Mouse (Mus musculus) MEL (cell line): Measurements from ENCODE around the gene Cep170b. TPM values are rescaled to one million over a fixed set of nuclear protein-coding genes. Genes with fewer than 3 reads are reported as not detected.

Experiments
- DNase-seq: peaks from one replicate; pipeline ENCODE4 v3.0.0; 2011; ENCODE audit warnings: low read depth, low spot score
- H3K27ac ChIP-seq: 2 replicates; pipeline ENCODE4 v1.5.1; 2012; ENCODE audit warnings: low read depth, mild to moderate bottlenecking, control low read depth, low read length, moderate library complexity; ENCODE audit not compliant: control insufficient read depth
- H3K27me3 ChIP-seq, 2 experiments: fragments of 150-350 bp in 1 of 2; sonication (generic) in 1 of 2; 2 replicates each; pipeline ENCODE4 v1.6.1; 2012; ENCODE audit warnings: low read length in 2 of 2, mild to moderate bottlenecking in 2 of 2, improper control_type of control experiment in 1 of 2, moderate library complexity in 1 of 2; ENCODE audit not compliant: insufficient read depth in 2 of 2, control insufficient read depth in 1 of 2
- H3K36me3 ChIP-seq, 2 experiments: 2 replicates each; pipeline ENCODE4 v1.6.1; 2012 to 2014; ENCODE audit warnings: low read length in 2 of 2, improper control_type of control experiment in 1 of 2, inconsistent platforms in 1 of 2, mild to moderate bottlenecking in 1 of 2; ENCODE audit not compliant: insufficient read depth in 2 of 2, control insufficient read depth in 1 of 2
- H3K4me1 ChIP-seq, 2 experiments: fragments of 150-350 bp in 1 of 2; sonication (generic) in 1 of 2; 2 replicates each; pipeline ENCODE4 v1.6.1; 2012; ENCODE audit warnings: low read length in 2 of 2, improper control_type of control experiment in 1 of 2, mild to moderate bottlenecking in 1 of 2; ENCODE audit not compliant: insufficient read depth in 2 of 2, control insufficient read depth in 1 of 2
- H3K4me3 ChIP-seq, 2 experiments: fragments of 150-350 bp in 1 of 2; sonication (generic) in 1 of 2; 2 replicates each; pipeline ENCODE4 v1.5.1; 2012; ENCODE audit warnings: low read depth in 2 of 2, low read length in 2 of 2, mild to moderate bottlenecking in 2 of 2, moderate library complexity in 2 of 2, control low read depth in 1 of 2, improper control_type of control experiment in 1 of 2; ENCODE audit not compliant: control insufficient read depth in 1 of 2, insufficient read depth in 1 of 2
- H3K79me2 ChIP-seq: 2 replicates; pipeline ENCODE4 v1.6.1; 2012; ENCODE audit warnings: mild to moderate bottlenecking, low read length, moderate library complexity; ENCODE audit not compliant: control insufficient read depth, poor library complexity, insufficient read depth
- H3K9ac ChIP-seq: 2 replicates; pipeline ENCODE4 v1.6.1; 2012; ENCODE audit warnings: low read depth, mild to moderate bottlenecking, control low read depth, low read length, moderate library complexity; ENCODE audit not compliant: control insufficient read depth, poor library complexity, severe bottlenecking
- H3K9me3 ChIP-seq: fragments of 150-350 bp; sonication (generic); replicated peaks from 2 replicates; pipeline ENCODE4 v1.6.1; 2012; ENCODE audit warnings: mild to moderate bottlenecking, low read length, improper control_type of control experiment, moderate library complexity; ENCODE audit not compliant: insufficient read depth
- BHLHE40 ChIP-seq: IDR thresholded peaks from 2 replicates; pipeline ENCODE4 v1.6.1; 2012; ENCODE audit warnings: low read depth, mild to moderate bottlenecking, inconsistent platforms, low read length, improper control_type of control experiment, borderline replicate concordance
- CHD1 ChIP-seq: IDR thresholded peaks from 2 replicates; pipeline ENCODE4 v1.6.1; 2012; ENCODE audit warnings: low read depth, mild to moderate bottlenecking, inconsistent platforms, low read length, improper control_type of control experiment
- E2F4 ChIP-seq: IDR thresholded peaks from 2 replicates; pipeline ENCODE4 v1.6.1; 2011; ENCODE audit warnings: low read depth, low read length, improper control_type of control experiment, borderline replicate concordance
- EP300 ChIP-seq, 2 experiments: IDR thresholded peaks; 2 replicates each; pipeline ENCODE4 v1.6.1; 2011; ENCODE audit warnings: improper control_type of control experiment in 2 of 2, low read length in 2 of 2, low read depth in 1 of 2, mild to moderate bottlenecking in 1 of 2
- ETS1 ChIP-seq: IDR thresholded peaks from 2 replicates; pipeline ENCODE4 v1.6.1; 2012; ENCODE audit warnings: low read depth, mild to moderate bottlenecking, inconsistent platforms, low read length, improper control_type of control experiment, moderate library complexity
- GATA1 ChIP-seq: IDR thresholded peaks from 2 replicates; pipeline ENCODE4 v1.6.1; 2011; ENCODE audit warnings: low read depth, low read length, improper control_type of control experiment
- HCFC1 ChIP-seq: IDR thresholded peaks from 2 replicates; pipeline ENCODE4 v1.6.1; 2012; ENCODE audit warnings: low read depth, mild to moderate bottlenecking, inconsistent platforms, low read length, improper control_type of control experiment, moderate library complexity
- MAZ ChIP-seq: IDR thresholded peaks from 2 replicates; pipeline ENCODE4 v1.6.1; 2012; ENCODE audit warnings: low read depth, mild to moderate bottlenecking, inconsistent platforms, low read length, improper control_type of control experiment
- NELFE ChIP-seq: IDR thresholded peaks from 2 replicates; pipeline ENCODE4 v1.6.1; 2011; ENCODE audit warnings: low read depth, low read length, improper control_type of control experiment
- NRF1 ChIP-seq: IDR thresholded peaks from 2 replicates; pipeline ENCODE4 v1.6.1; 2014; ENCODE audit warnings: low read depth, mild to moderate bottlenecking, inconsistent platforms, low read length, improper control_type of control experiment, moderate library complexity; ENCODE audit not compliant: poor library complexity, insufficient read depth, severe bottlenecking
- POLR2A ChIP-seq, 2 experiments: IDR thresholded peaks; 2 replicates each; pipeline ENCODE4 v1.6.1; 2011 to 2012; ENCODE audit warnings: low read length in 2 of 2, mild to moderate bottlenecking in 2 of 2, control low read depth in 1 of 2, improper control_type of control experiment in 1 of 2, low read depth in 1 of 2, moderate library complexity in 1 of 2; ENCODE audit not compliant: control insufficient read depth in 1 of 2, insufficient read depth in 1 of 2, poor library complexity in 1 of 2
- SIN3A ChIP-seq: IDR thresholded peaks from 2 replicates; pipeline ENCODE4 v1.6.1; 2012; ENCODE audit warnings: low read length, improper control_type of control experiment, inconsistent platforms
- SMC3 ChIP-seq: IDR thresholded peaks from 2 replicates; pipeline ENCODE4 v1.6.1; 2011; ENCODE audit warnings: low read depth, low read length, improper control_type of control experiment
- TAL1 ChIP-seq: IDR thresholded peaks from 2 replicates; pipeline ENCODE4 v1.6.1; 2012; ENCODE audit warnings: mild to moderate bottlenecking, inconsistent platforms, low read length, moderate library complexity, mixed read lengths
- TCF12 ChIP-seq: IDR thresholded peaks from 2 replicates; pipeline ENCODE4 v1.6.1; 2014; ENCODE audit warnings: low read depth, mild to moderate bottlenecking, inconsistent platforms, low read length, improper control_type of control experiment, moderate library complexity
- UBTF ChIP-seq: IDR thresholded peaks from 2 replicates; pipeline ENCODE4 v1.6.1; 2012; ENCODE audit warnings: low read depth, mild to moderate bottlenecking, inconsistent platforms, low read length, improper control_type of control experiment, moderate library complexity, borderline replicate concordance; ENCODE audit not compliant: insufficient read depth
- USF1 ChIP-seq: IDR thresholded peaks from 2 replicates; pipeline ENCODE4 v1.6.1; 2014; ENCODE audit warnings: low read depth, mild to moderate bottlenecking, inconsistent platforms, low read length, improper control_type of control experiment, moderate library complexity
- ZMIZ1 ChIP-seq: IDR thresholded peaks from 2 replicates; pipeline ENCODE4 v1.6.1; 2012; ENCODE audit warnings: low read depth, mild to moderate bottlenecking, inconsistent platforms, low read length, improper control_type of control experiment, moderate library complexity
- polyA plus RNA-seq, 2 experiments: library from polyadenylated mRNA; stranded (reverse) in 1 of 2; unstranded in 1 of 2; fragments of >175 nt in 1 of 2; fragments of >200 nt in 1 of 2; gene quantifications; 2 replicates each; pipeline versions ENCODE4 v1.2.1 to v1.2.4; 2012; ENCODE audit warnings: low replicate concordance in 2 of 2, low read depth in 1 of 2; ENCODE audit not compliant: insufficient read length in 2 of 2, insufficient read depth in 1 of 2, missing spikeins in 1 of 2
- total RNA-seq: library from RNA; depleted of rRNA; stranded (reverse); fragments of 300-350 nt; gene quantifications from 2 replicates; pipeline ENCODE4 v1.2.3, GENCODE M21; 2012; rRNA removed

Gene Cep170b
- total and polyA plus RNA-seq, 3 experiments = 49.7 to 64.0 TPM; not detected in 1

GRCm38 (mm10) chr12:112795466-112796104 lies 75.3 kb downstream of the Cep170b start:
- Histone ChIP-seq H3K79me2 (no peaks in the 10 kb centered on the region; the same call in 1 of the 2 replicates), H3K4me1 (peaks cover 27 to 68% of the 10 kb centered on the region in 2 experiments), H3K27me3 (no peaks in the 10 kb centered on the region), H3K4me3 (peak overlapping the region; percentile 44 to 46; a peak in 3 of 4 replicates), H3K9ac (peak overlapping the region; percentile 58), H3K36me3 (peaks cover 0 to 40% of the 10 kb centered on the region in 2 experiments; a peak in 2 of 4 replicates), H3K9me3 (no peaks in the 10 kb centered on the region), H3K27ac (peak overlapping the region; percentile 70)
- TF ChIP-seq POLR2A (IDR thresholded peaks at IDR 0.05; ENCODE audit: control insufficient read depth in 1 of 2, insufficient read depth in 1 of 2, low read depth in 1 of 2, low read length in 2 of 2, poor library complexity in 1 of 2) = peak in 1 of 2 experiments; percentile 36; a peak in 1 of 4 replicates
- peak; percentile 53; the same call in 1 of the 2 replicates for TF ChIP-seq SIN3A
- TF ChIP-seq MAZ = peak; percentile 86
- TF ChIP-seq USF1 = peak; percentile 59
- TF ChIP-seq CHD1 = no peak
- TF ChIP-seq ETS1 = peak; percentile 86
- no peak for TF ChIP-seq ZMIZ1
- peak; percentile 42 for TF ChIP-seq HCFC1
- TF ChIP-seq NRF1 = peak; percentile 77
- no peak for TF ChIP-seq E2F4
- TF ChIP-seq NELFE = peak; percentile 30; the same call in 1 of the 2 replicates
- TF ChIP-seq UBTF = 0 out of 2 replicates have a peak, but pooled peaks have one; percentile 37
- no peak for TF ChIP-seq TAL1
- TF ChIP-seq SMC3 = no peak
- no peak; the same call in 1 of the 2 replicates for TF ChIP-seq TCF12
- peak; percentile 50 to 59; a peak in 3 of 4 replicates for TF ChIP-seq EP300 (IDR thresholded peaks at IDR 0.05; ENCODE audit: low read depth in 1 of 2, low read length in 2 of 2)
- TF ChIP-seq GATA1 = no peak
- TF ChIP-seq BHLHE40 = peak; percentile 47; the same call in 1 of the 2 replicates
- DNase-seq = peak; percentile 87

Other genes starting within 250 kb of the Cep170b start
- gene A530016L24Rik, start 231.0 kb upstream of the Cep170b start, total RNA-seq = not detected in 2 replicates
- not detected for gene A530016L24Rik, start 231.0 kb upstream of the Cep170b start, polyA plus RNA-seq
- gene Tmem179, start 203.7 kb upstream of the Cep170b start, total RNA-seq = 0.08 TPM in 1 of 2 replicates, not detected in the other
- gene Tmem179, start 203.7 kb upstream of the Cep170b start, polyA plus RNA-seq = under 1 TPM in 1 of 2 experiments, not detected in 1; 0.10 TPM
- 23.2 and 26.1 TPM in 2 replicates for gene Inf2, start 131.7 kb upstream of the Cep170b start, total RNA-seq
- 100 to 1,000 TPM in 1 of 2 experiments, 10 to 100 TPM in 1; 55.7 to 122 TPM for gene Inf2, start 131.7 kb upstream of the Cep170b start, polyA plus RNA-seq
- gene Adssl1, start 100.4 kb upstream of the Cep170b start, total RNA-seq = 36.0 and 58.2 TPM in 2 replicates
- gene Adssl1, start 100.4 kb upstream of the Cep170b start, polyA plus RNA-seq = 10 to 100 TPM in 1 of 2 experiments, not detected in 1; 63.9 TPM
- 591 and 659 TPM in 2 replicates for gene Siva1, start 75.8 kb upstream of the Cep170b start, total RNA-seq
- gene Siva1, start 75.8 kb upstream of the Cep170b start, polyA plus RNA-seq = 100 to 1,000 TPM in 1 of 2 experiments, not detected in 1; 531 TPM
- 289 and 322 TPM in 2 replicates for gene Akt1, start 45.6 kb upstream of the Cep170b start, total RNA-seq
- 100 to 1,000 TPM; 764 to 827 TPM for gene Akt1, start 45.6 kb upstream of the Cep170b start, polyA plus RNA-seq
- gene Zbtb42, start 41.6 kb upstream of the Cep170b start, total RNA-seq = 4.5 and 7.6 TPM in 2 replicates
- 10 to 100 TPM in 1 of 2 experiments, not detected in 1; 11.4 TPM for gene Zbtb42, start 41.6 kb upstream of the Cep170b start, polyA plus RNA-seq
- gene Pld4, start 40.2 kb downstream of the Cep170b start, total RNA-seq = 9.7 and 9.8 TPM in 2 replicates
- 10 to 100 TPM in 1 of 2 experiments, not detected in 1; 16.4 TPM for gene Pld4, start 40.2 kb downstream of the Cep170b start, polyA plus RNA-seq
- 1.2 and 2.6 TPM in 2 replicates for gene Ahnak2, start 82.2 kb downstream of the Cep170b start, total RNA-seq
- 10 to 100 TPM in 1 of 2 experiments, not detected in 1; 11.4 TPM for gene Ahnak2, start 82.2 kb downstream of the Cep170b start, polyA plus RNA-seq
- 11.2 and 15.2 TPM in 2 replicates for gene Clba1, start 88.5 kb downstream of the Cep170b start, total RNA-seq
- 10 to 100 TPM in 1 of 2 experiments, not detected in 1; 21.4 TPM for gene Clba1, start 88.5 kb downstream of the Cep170b start, polyA plus RNA-seq
- 245 and 279 TPM in 2 replicates for gene Cdca4, start 109.0 kb downstream of the Cep170b start, total RNA-seq
- 100 to 1,000 TPM in 1 of 2 experiments, not detected in 1; 274 TPM for gene Cdca4, start 109.0 kb downstream of the Cep170b start, polyA plus RNA-seq
- 6.5 and 6.8 TPM in 2 replicates for gene Gpr132, start 147.8 kb downstream of the Cep170b start, total RNA-seq
- gene Gpr132, start 147.8 kb downstream of the Cep170b start, polyA plus RNA-seq = 1 to 10 TPM in 1 of 2 experiments, not detected in 1; 5.4 TPM
- 0.75 and 1.0 TPM in 2 replicates for gene Jag2, start 209.3 kb downstream of the Cep170b start, total RNA-seq
- gene Jag2, start 209.3 kb downstream of the Cep170b start, polyA plus RNA-seq = 1 to 10 TPM in 1 of 2 experiments, not detected in 1; 3.9 TPM
- 19.0 and 20.1 TPM in 2 replicates for gene Nudt14, start 221.7 kb downstream of the Cep170b start, total RNA-seq
- gene Nudt14, start 221.7 kb downstream of the Cep170b start, polyA plus RNA-seq = 10 to 100 TPM in 1 of 2 experiments, not detected in 1; 61.0 TPM